Mouse (Mus musculus): ENCODE data around the gene Crtc1.

DNA sequence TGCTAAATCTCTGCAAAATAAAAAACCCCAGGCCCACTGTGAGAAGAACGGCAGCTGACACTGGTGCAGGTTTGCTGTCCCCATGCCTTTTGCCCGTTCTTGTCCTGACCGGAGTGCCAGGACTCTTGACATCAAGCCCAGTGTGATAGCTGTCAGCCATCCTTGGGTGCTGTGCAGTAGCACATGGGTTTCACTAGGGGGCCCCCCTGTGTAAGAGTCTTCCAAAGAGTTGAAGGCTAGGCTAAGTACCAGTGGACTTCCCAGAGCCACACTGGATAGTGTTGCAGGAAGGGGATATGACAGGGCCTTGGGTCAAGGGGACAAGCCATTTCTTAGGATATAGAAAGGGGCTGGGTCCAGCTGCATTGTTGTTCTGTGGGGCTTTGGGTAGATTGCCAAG is 56.1 kb downstream of the Crtc1 start:
- TF ChIP-seq CTCF (IDR thresholded peaks at IDR 0.05 in 2 of 3, conservative IDR thresholded peaks at IDR 0.05 in 1 of 3; ENCODE audit: control insufficient read depth in 1 of 3, insufficient read depth in 1 of 3, low read depth in 2 of 3, low read length in 3 of 3, poor library complexity in 1 of 3, severe bottlenecking in 1 of 3): peak; percentile 80 to 83 (median 82)
- no peak for TF ChIP-seq POLR2A (IDR thresholded peaks at IDR 0.05; ENCODE audit: control insufficient read depth in 1 of 2, insufficient read depth in 1 of 2, low read depth in 1 of 2, low read length in 2 of 2, poor library complexity in 1 of 2)
- no peak for TF ChIP-seq ZMIZ1 (IDR thresholded peaks at IDR 0.05; ENCODE audit: low read depth, low read length)
- no peak for TF ChIP-seq ZNF384 (IDR thresholded peaks at IDR 0.05; ENCODE audit: low read depth, low read length)
